8 mouse cellular contexts compared by ENCODE assay signal in the genomic region with DNA sequence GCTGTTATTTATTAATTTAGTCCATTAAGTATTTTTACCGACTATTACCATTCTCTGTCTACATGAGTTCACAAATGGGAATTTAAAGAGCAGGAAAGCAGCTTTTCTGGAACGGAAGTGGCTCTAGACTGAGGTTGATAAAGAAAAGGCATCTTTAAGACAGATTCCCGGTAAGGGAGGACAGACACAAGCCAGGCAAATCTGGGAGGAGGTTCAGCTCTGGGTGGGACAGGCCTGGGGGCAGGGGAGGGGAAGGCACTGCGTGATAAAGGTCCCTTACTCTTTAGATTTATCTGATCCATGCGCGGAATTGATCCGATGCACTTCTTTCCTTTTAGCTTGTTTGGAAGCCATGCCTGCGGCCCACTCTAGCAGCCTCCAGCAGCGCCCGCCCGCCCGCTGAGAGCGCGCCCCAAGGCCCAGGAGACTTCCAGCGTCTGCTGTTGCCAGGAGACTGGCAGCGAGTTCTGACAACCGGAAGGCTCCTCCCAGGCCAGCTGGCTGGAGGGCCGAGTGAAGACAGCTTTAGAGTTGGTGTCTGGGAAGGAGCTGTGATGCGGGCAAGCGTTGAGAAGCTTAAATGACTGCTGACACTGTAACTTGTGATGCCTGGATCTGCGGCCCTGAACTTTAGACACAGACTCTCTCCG. TPM values are rescaled to one million over a fixed set of nuclear protein-coding genes. Genes with fewer than 3 reads are reported as not detected.
DNase-seq lines count a peak whose midpoint lies in the region; ATAC-seq and TF ChIP-seq lines count a peak whose summit lies in the region.

Gene Adgb, minus strand, starts transcription at position 366 of the 650 bp plus-strand sequence.

- ATAC-seq in hindbrain, embryonic 13.5 days (ENCODE audit: low FRiP score): peak; percentile 94
- ATAC-seq in lung, embryonic 14.5 days (ENCODE audit: insufficient read depth): peak; percentile 99

- H3K36me3 ChIP-seq in hindbrain, embryonic 13.5 days: no peaks in the 10 kb centered on the region
- H3K36me3 ChIP-seq in lung, embryonic 14.5 days (ENCODE audit: insufficient read depth): no peaks in the 10 kb centered on the region

- no peaks in the 10 kb centered on the region for H3K9me3 ChIP-seq in hindbrain, embryonic 13.5 days
- no peaks in the 10 kb centered on the region for H3K9me3 ChIP-seq in lung, embryonic 14.5 days (ENCODE audit: low read depth, low read length)

- peak within 1 kb of the TSS; percentile 51 for H3K4me3 ChIP-seq in gastrocnemius, adult 2 months
- peak within 1 kb of the TSS; percentile 32 for H3K4me3 ChIP-seq in hindbrain, embryonic 13.5 days
- peak within 1 kb of the TSS; percentile 18; the same call in 1 of the 2 replicates for H3K4me3 ChIP-seq in lung, embryonic 14.5 days (ENCODE audit: low read depth, low read length)

- peaks cover 9% of the 10 kb centered on the region for H3K4me1 ChIP-seq in hindbrain, embryonic 13.5 days (replicated peaks)
- H3K4me1 ChIP-seq in lung, embryonic 14.5 days (ENCODE audit: insufficient read depth): no peaks in the 10 kb centered on the region

- no peak for TF ChIP-seq CTCF in gastrocnemius, adult 2 months (IDR thresholded peaks at IDR 0.05)
- no peak for TF ChIP-seq CTCF in lung, embryonic 14.5 days (IDR thresholded peaks at IDR 0.05; ENCODE audit: low read depth)

- WGBS in hindbrain, embryonic 13.5 days: 7% methylated on average over 22 of the region's 22 CpGs
- 3% methylated on average over 22 of the region's 22 CpGs for WGBS in lung, embryonic 14.5 days

- H3K27me3 ChIP-seq in hindbrain, embryonic 13.5 days: no peaks in the 10 kb centered on the region
- no peaks in the 10 kb centered on the region for H3K27me3 ChIP-seq in lung, embryonic 14.5 days (ENCODE audit: insufficient read depth, low read length)

- H3K27ac ChIP-seq in gastrocnemius, adult 2 months: peak within 1 kb of the TSS; percentile 69
- no peak within 1 kb of the TSS; the same call in 1 of the 2 replicates for H3K27ac ChIP-seq in hindbrain, embryonic 13.5 days
- H3K27ac ChIP-seq in lung, embryonic 14.5 days (ENCODE audit: low read depth): no peak within 1 kb of the TSS

- peak within 1 kb of the TSS; percentile 61 for H3K4me2 ChIP-seq in hindbrain, embryonic 13.5 days
- peak within 1 kb of the TSS; percentile 59 for H3K4me2 ChIP-seq in lung, embryonic 14.5 days

- intact Hi-C loops in gastrocnemius, adult 2 months (cut with DNase I): no loop called here

- peak within 1 kb of the TSS; percentile 66 for H3K9ac ChIP-seq in hindbrain, embryonic 13.5 days
- peak within 1 kb of the TSS; percentile 47 for H3K9ac ChIP-seq in lung, embryonic 14.5 days

- peak; percentile 74 for DNase-seq in ZHBTc4 (ENCODE audit: low read depth, low spot score)
- DNase-seq in cerebellum, postnatal 4 days (ENCODE audit: low spot score in 2 of 2): peak; percentile 39 to 56
- DNase-seq in gastrocnemius, adult 2 months: peak; percentile 87
- peak; percentile 43 to 62 for DNase-seq in layer of hippocampus, postnatal 14 days (ENCODE audit: low spot score in 2 of 2)
- DNase-seq in lung, embryonic 14.5 days: peak; percentile 90
- peak; percentile 56 for DNase-seq in ovary, adult 18-20 months (ENCODE audit: low spot score)
- peak; percentile 49 for DNase-seq in thymus, postnatal 4 days

RNA-seq across cellular contexts. Expression of gene Adgb, which starts in this region (rescaled TPM):
- not detected for total RNA-seq in gastrocnemius, adult 2 months (2021)
- polyA plus RNA-seq in hindbrain, embryonic 13.5 days (2015; fragmentation: Nextera tagmentation; extraction: Ambion mirVana): 0.19 and 0.22 TPM in 2 replicates
- total RNA-seq in layer of hippocampus, postnatal 14 days (2021): under 1 TPM; 0.57 to 0.94 TPM
- 0.09 and 0.50 TPM in 2 replicates for polyA plus RNA-seq in lung, embryonic 14.5 days (2014; fragmentation: Nextera tagmentation; extraction: Ambion mirVana)

Comparison
In these comparisons a context has a peak if more than half of its experiments do, and no peak if none do; other contexts are left out.
1. Peak in DNase-seq, H3K4me3 ChIP-seq and H3K27ac ChIP-seq in gastrocnemius, adult 2 months; RNA of the gene not detected or under 1 TPM.
2. Peak in ATAC-seq, H3K4me3 ChIP-seq, H3K9ac ChIP-seq and H3K4me2 ChIP-seq in hindbrain, embryonic 13.5 days; RNA of the gene not detected or under 1 TPM.
3. Peak in DNase-seq in layer of hippocampus, postnatal 14 days; RNA of the gene not detected or under 1 TPM.
4. Peak in DNase-seq, ATAC-seq, H3K4me3 ChIP-seq, H3K9ac ChIP-seq and H3K4me2 ChIP-seq in lung, embryonic 14.5 days; RNA of the gene not detected or under 1 TPM.